Mouse (Mus musculus) activated CD4-positive, CD25-positive, alpha-beta regulatory T cell, adult 4 months (primary cell): ENCODE data around the gene Plin3. TPM values are rescaled to one million over a fixed set of nuclear protein-coding genes. Genes with fewer than 3 reads are reported as not detected.

Experiments used
- ATAC-seq: one replicate; pipeline ENCODE4 v1.8.0; 2017
- polyA plus RNA-seq, 2 experiments: library from polyadenylated mRNA; unstranded; fragments of 100-300 nt; shearing (Covaris generic); gene quantifications; one replicate each; pipeline ENCODE4 v1.2.1; 2017

Gene Plin3
- polyA plus RNA-seq, 2 experiments from 2014 or later = 22.5 to 40.9 TPM

- ATAC-seq = no peak
These were observed 50.9 kb downstream of the Plin3 start for GRCm38 (mm10) chr17:56241541-56242401.

GRCm38 (mm10) chr17:56233818-56234469 lies 58.7 kb downstream of the Plin3 start:
- ATAC-seq = no peak

- ATAC-seq = no peak
These were observed 59.3 kb downstream of the Plin3 start for GRCm38 (mm10) chr17:56233389-56233788.

- ATAC-seq = no peak
These were observed 62.7 kb downstream of the Plin3 start for GRCm38 (mm10) chr17:56229943-56230342.

Other genes with a start within 250 kb of the Plin3 start
- 10 to 100 TPM; 33.8 to 42.1 TPM for gene Ubxn6, start 217.8 kb downstream of the Plin3 start, polyA plus RNA-seq
- gene Hdgfl2, start 213.2 kb downstream of the Plin3 start, polyA plus RNA-seq = 10 to 100 TPM; 35.7 to 44.6 TPM
- gene Plin4, start 183.1 kb downstream of the Plin3 start, polyA plus RNA-seq = under 1 TPM in 1 of 2 experiments, not detected in 1; 0.15 TPM
- not detected for gene Plin5, start 175.3 kb downstream of the Plin3 start, polyA plus RNA-seq
- gene Lrg1, start 170.9 kb downstream of the Plin3 start, polyA plus RNA-seq = under 1 TPM in 1 of 2 experiments, not detected in 1; 0.34 TPM
- not detected for gene Sema6b, start 152.5 kb downstream of the Plin3 start, polyA plus RNA-seq
- gene Tnfaip8l1, start 130.4 kb downstream of the Plin3 start, polyA plus RNA-seq = 10 to 100 TPM; 34.9 to 38.7 TPM
- 10 to 100 TPM; 57.3 to 59.9 TPM for gene Mydgf, start 109.0 kb downstream of the Plin3 start, polyA plus RNA-seq
- gene Dpp9, start 74.0 kb downstream of the Plin3 start, polyA plus RNA-seq = 10 to 100 TPM; 11.5 to 16.9 TPM
- 1 to 10 TPM; 4.5 to 5.8 TPM for gene Fem1a, start 36.1 kb downstream of the Plin3 start, polyA plus RNA-seq
- gene Ticam1, start 16.1 kb downstream of the Plin3 start, polyA plus RNA-seq = 10 to 100 TPM in 1 of 2 experiments, 1 to 10 TPM in 1; 6.4 to 11.3 TPM
- not detected for gene Arrdc5, start 7.4 kb upstream of the Plin3 start, polyA plus RNA-seq
- gene Uhrf1, start 10.4 kb upstream of the Plin3 start, polyA plus RNA-seq = 10 to 100 TPM; 19.4 to 33.7 TPM
- 1 to 10 TPM; 6.4 to 6.8 TPM for gene Kdm4b, start 33.2 kb upstream of the Plin3 start, polyA plus RNA-seq
- 1 to 10 TPM; 6.5 to 8.6 TPM for gene Ptprs, start 183.6 kb upstream of the Plin3 start, polyA plus RNA-seq
- not detected for gene Znrf4, start 219.6 kb upstream of the Plin3 start, polyA plus RNA-seq